Mouse (Mus musculus) WW6 (cell line): ENCODE measurements around the gene Glce.

Experiments used
- DNase-seq: peaks from one replicate; pipeline ENCODE4 v3.0.0-alpha.2; 2013; ENCODE audit warnings: low read depth, low spot score

The Glce gene

GRCm38 (mm10) chr9:62123496-62123895 is 1.0 kb upstream of the Glce start:
- DNase-seq, result no peak

- DNase-seq, result no peak
Measured at GRCm38 (mm10) chr9:62121551-62122447, 656 bp downstream of the Glce start.

- DNase-seq, result no peak
Measured at GRCm38 (mm10) chr9:62118754-62119153, 3.7 kb downstream of the Glce start.

- DNase-seq, result no peak
Measured at GRCm38 (mm10) chr9:62115826-62116225, 6.6 kb downstream of the Glce start.

- no peak for DNase-seq
Measured at GRCm38 (mm10) chr9:62096603-62097002, 25.9 kb downstream of the Glce start.

GRCm38 (mm10) chr9:62091604-62092003 is 30.9 kb downstream of the Glce start:
- no peak for DNase-seq

- DNase-seq, result no peak
Measured at GRCm38 (mm10) chr9:62085548-62085947, 36.9 kb downstream of the Glce start.

GRCm38 (mm10) chr9:62084896-62085295 is 37.6 kb downstream of the Glce start:
- DNase-seq, result no peak

GRCm38 (mm10) chr9:62082986-62083385 is 39.5 kb downstream of the Glce start:
- DNase-seq, result no peak

GRCm38 (mm10) chr9:62081542-62081941 is 40.9 kb downstream of the Glce start:
- no peak for DNase-seq

GRCm38 (mm10) chr9:62080028-62080760 is 42.3 kb downstream of the Glce start:
- no peak for DNase-seq

- DNase-seq, result no peak
Measured at GRCm38 (mm10) chr9:62062234-62062633, 60.2 kb downstream of the Glce start.

GRCm38 (mm10) chr9:62060431-62060830 is 62.0 kb downstream of the Glce start:
- no peak for DNase-seq

GRCm38 (mm10) chr9:62059941-62060340 is 62.5 kb downstream of the Glce start:
- DNase-seq, result no peak

- DNase-seq, result no peak
Measured at GRCm38 (mm10) chr9:62057881-62058506, 64.5 kb downstream of the Glce start.

GRCm38 (mm10) chr9:62056206-62056605 is 66.2 kb downstream of the Glce start:
- DNase-seq, result no peak

- no peak for DNase-seq
Measured at GRCm38 (mm10) chr9:62050801-62051200, 71.7 kb downstream of the Glce start.

GRCm38 (mm10) chr9:62049166-62049565 is 73.3 kb downstream of the Glce start:
- DNase-seq, result no peak

GRCm38 (mm10) chr9:62042167-62042566 is 80.3 kb downstream of the Glce start:
- DNase-seq, result no peak

GRCm38 (mm10) chr9:62040008-62040608 is 82.3 kb downstream of the Glce start:
- DNase-seq, result peak; percentile 63

GRCm38 (mm10) chr9:62035806-62036205 is 86.6 kb downstream of the Glce start:
- no peak for DNase-seq

- no peak for DNase-seq
Measured at GRCm38 (mm10) chr9:62032206-62032605, 90.2 kb downstream of the Glce start.
